Mouse (Mus musculus) central nervous system, embryonic 18 days (tissue): ENCODE results near the gene Gm20425. TPM values are rescaled to one million over a fixed set of nuclear protein-coding genes. Genes with fewer than 3 reads are reported as not detected.

ENCODE experiments used
- polyA plus RNA-seq: library from polyadenylated mRNA; depleted of rRNA; stranded (reverse); fragments of >200 nt; gene quantifications from 2 replicates; pipeline ENCODE4 v1.2.3, GENCODE M21; 2012; rRNA removed

The Gm20425 gene
- polyA plus RNA-seq = not detected in 2 replicates

GRCm38 (mm10) chr9:103230151-103230951 is at the start of gene Gm20425, which contains the start of gene Trf:
Gene Gm20425, minus strand, starts transcription at chr9:103230307.
Gene Trf, minus strand, starts transcription at chr9:103230444.

GRCm38 (mm10) chr9:103201561-103202260 is 28.4 kb downstream of the Gm20425 start, which contains the start of gene Srprb:
Gene Srprb, minus strand, starts transcription at chr9:103202137.

Other genes starting within 250 kb of the Gm20425 start
- gene Slco2a1, start 241.6 kb downstream of the Gm20425 start, polyA plus RNA-seq = 3.0 and 3.7 TPM in 2 replicates
- 106 and 117 TPM in 2 replicates for gene Rab6b, start 118.5 kb downstream of the Gm20425 start, polyA plus RNA-seq
- 47.8 and 48.9 TPM in 2 replicates for gene Srprb, start 28.2 kb downstream of the Gm20425 start, polyA plus RNA-seq
- gene Trf, start 137 bp upstream of the Gm20425 start, polyA plus RNA-seq = 10.8 and 11.7 TPM in 2 replicates
- gene 1300017J02Rik, start 74.8 kb upstream of the Gm20425 start, polyA plus RNA-seq = 0.14 and 0.47 TPM in 2 replicates
- 24.3 and 26.5 TPM in 2 replicates for gene Topbp1, start 74.9 kb upstream of the Gm20425 start, polyA plus RNA-seq
- gene Cdv3, start 135.5 kb upstream of the Gm20425 start, polyA plus RNA-seq = 62.4 and 68.1 TPM in 2 replicates